Mouse (Mus musculus) neural tube, embryonic 14.5 days (tissue): ENCODE results near the gene Pde3a. TPM values are rescaled to one million over a fixed set of nuclear protein-coding genes. Genes with fewer than 3 reads are reported as not detected.

ENCODE experiments used
- ATAC-seq: fragments of 200-750 bp; cut with Nextera tagmentation; 2 replicates; pipeline ENCODE4 v1.8.0; 2017; ENCODE audit warnings: low read depth, mild to moderate bottlenecking, moderate TSS enrichment, moderate library complexity
- H3K27ac ChIP-seq: fragments of 300-500 bp; sonication (generic); 2 replicates; pipeline ENCODE4 v1.5.1; 2014; ENCODE audit warnings: low read depth, mild to moderate bottlenecking, control low read depth, low read length, moderate library complexity, mixed read lengths
- H3K27me3 ChIP-seq: fragments of 300-500 bp; sonication (generic); 2 replicates; pipeline ENCODE4 v1.6.1; 2014; ENCODE audit warnings: low read length; ENCODE audit not compliant: control insufficient read depth, insufficient read depth
- H3K36me3 ChIP-seq: fragments of 300-500 bp; sonication (generic); 2 replicates; pipeline ENCODE4 v1.6.1; 2014; ENCODE audit warnings: low read length, mixed read lengths; ENCODE audit not compliant: control insufficient read depth, insufficient read depth
- H3K4me1 ChIP-seq: fragments of 300-500 bp; sonication (generic); 2 replicates; pipeline ENCODE4 v1.6.1; 2014; ENCODE audit warnings: low read length; ENCODE audit not compliant: control insufficient read depth, insufficient read depth
- H3K4me2 ChIP-seq: fragments of 300-500 bp; sonication (generic); 2 replicates; pipeline ENCODE4 v1.6.1; 2014; ENCODE audit warnings: mild to moderate bottlenecking, low read depth, low read length, control low read depth
- H3K4me3 ChIP-seq: fragments of 300-500 bp; sonication (generic); 2 replicates; pipeline ENCODE4 v1.5.1; 2014; ENCODE audit warnings: low read depth, low read length, control low read depth, mixed read lengths
- H3K9ac ChIP-seq: fragments of 300-500 bp; sonication (generic); replicated peaks from 2 replicates; pipeline ENCODE4 v1.6.1; 2014; ENCODE audit warnings: low read depth, mild to moderate bottlenecking, control low read depth, low read length, mixed read lengths
- H3K9me3 ChIP-seq: fragments of 300-500 bp; sonication (generic); 2 replicates; pipeline ENCODE4 v1.6.1; 2016; ENCODE audit warnings: low read length; ENCODE audit not compliant: control insufficient read depth
- WGBS: fragments of 180-500 bp; shearing (Covaris S2); extraction: QIAGEN DNeasy Blood & Tissue Kit; methylation state at CpG from one replicate; pipeline ENCODE4 v1.1.7; 2014; 5-methylcytosine and 5-hydroxymethylcytosine counted together
- polyA plus RNA-seq: library from polyadenylated mRNA; unstranded; fragments of >200 nt; fragmentation: Nextera tagmentation; extraction: Ambion mirVana; gene quantifications from 2 replicates; pipeline ENCODE4 v1.2.1, GENCODE M21; 2014

Gene Pde3a
- polyA plus RNA-seq, 1 experiment from 2014 or later, result 2.3 TPM

GRCm38 (mm10) chr6:141254956-141255355 is 5.9 kb downstream of the Pde3a start:
- no peak for ATAC-seq
- no peak overlapping the region for H3K27ac ChIP-seq
- no peaks in the 10 kb centered on the region for H3K4me1 ChIP-seq
- H3K27me3 ChIP-seq, result peaks cover 11% of the 10 kb centered on the region
- H3K9ac ChIP-seq, result no peak overlapping the region
- 78% methylated on average over 4 of the region's 4 CpGs for WGBS
- no peak overlapping the region for H3K4me2 ChIP-seq
- H3K4me3 ChIP-seq, result no peak overlapping the region
- no peaks in the 10 kb centered on the region for H3K9me3 ChIP-seq
- no peaks in the 10 kb centered on the region for H3K36me3 ChIP-seq

- no peaks in the 10 kb centered on the region for H3K27me3 ChIP-seq
- H3K9ac ChIP-seq, result no peak overlapping the region
- no peaks in the 10 kb centered on the region for H3K9me3 ChIP-seq
- H3K4me2 ChIP-seq, result no peak overlapping the region
- no peak overlapping the region for H3K4me3 ChIP-seq
- no peak overlapping the region for H3K27ac ChIP-seq
- ATAC-seq, result no peak
- no peaks in the 10 kb centered on the region for H3K36me3 ChIP-seq
- H3K4me1 ChIP-seq, result no peaks in the 10 kb centered on the region
- WGBS, result 76% methylated on average over 8 of the region's 8 CpGs
Measured at GRCm38 (mm10) chr6:141256896-141257295, 7.8 kb downstream of the Pde3a start.

GRCm38 (mm10) chr6:141257434-141258202 is 8.5 kb downstream of the Pde3a start:
- no peak for ATAC-seq
- no peaks in the 10 kb centered on the region for H3K9me3 ChIP-seq
- no peaks in the 10 kb centered on the region for H3K36me3 ChIP-seq
- H3K9ac ChIP-seq, result no peak overlapping the region
- 84% methylated on average over 6 of the region's 6 CpGs for WGBS
- no peak overlapping the region for H3K27ac ChIP-seq
- H3K4me1 ChIP-seq, result no peaks in the 10 kb centered on the region
- H3K4me2 ChIP-seq, result no peak overlapping the region
- H3K4me3 ChIP-seq, result no peak overlapping the region
- H3K27me3 ChIP-seq, result no peaks in the 10 kb centered on the region

- H3K27ac ChIP-seq, result no peak overlapping the region
- 91% methylated on average over 4 of the region's 4 CpGs for WGBS
- H3K9ac ChIP-seq, result no peak overlapping the region
- ATAC-seq, result no peak
- H3K4me3 ChIP-seq, result no peak overlapping the region
- no peaks in the 10 kb centered on the region for H3K4me1 ChIP-seq
- no peaks in the 10 kb centered on the region for H3K36me3 ChIP-seq
- H3K9me3 ChIP-seq, result no peaks in the 10 kb centered on the region
- H3K4me2 ChIP-seq, result no peak overlapping the region
- no peaks in the 10 kb centered on the region for H3K27me3 ChIP-seq
Measured at GRCm38 (mm10) chr6:141265257-141265656, 16.2 kb downstream of the Pde3a start.

GRCm38 (mm10) chr6:141267888-141268570 is 19.0 kb downstream of the Pde3a start:
- H3K9ac ChIP-seq, result no peak overlapping the region
- ATAC-seq, result no peak
- no peak overlapping the region for H3K4me2 ChIP-seq
- no peak overlapping the region for H3K4me3 ChIP-seq
- no peaks in the 10 kb centered on the region for H3K27me3 ChIP-seq
- no peaks in the 10 kb centered on the region for H3K36me3 ChIP-seq
- H3K9me3 ChIP-seq, result no peaks in the 10 kb centered on the region
- WGBS, result 85% methylated on average over 11 of the region's 11 CpGs
- no peaks in the 10 kb centered on the region for H3K4me1 ChIP-seq
- no peak overlapping the region for H3K27ac ChIP-seq

- Histone ChIP-seq H3K9me3 (no peaks in the 10 kb centered on the region), H3K9ac (no peak overlapping the region), H3K4me2 (no peak overlapping the region), H3K4me3 (no peak overlapping the region), H3K27me3 (no peaks in the 10 kb centered on the region), H3K36me3 (no peaks in the 10 kb centered on the region), H3K4me1 (no peaks in the 10 kb centered on the region), H3K27ac (no peak overlapping the region)
- ATAC-seq, result no peak
- 92% methylated on average over 5 of the region's 5 CpGs for WGBS
Measured at GRCm38 (mm10) chr6:141268871-141269270, 19.8 kb downstream of the Pde3a start.

GRCm38 (mm10) chr6:141271133-141271532 is 22.1 kb downstream of the Pde3a start:
- no peak overlapping the region for H3K4me3 ChIP-seq
- no peak overlapping the region for H3K9ac ChIP-seq
- no peaks in the 10 kb centered on the region for H3K4me1 ChIP-seq
- H3K27ac ChIP-seq, result no peak overlapping the region
- no peak for ATAC-seq
- H3K4me2 ChIP-seq, result no peak overlapping the region
- H3K9me3 ChIP-seq, result no peaks in the 10 kb centered on the region
- no peaks in the 10 kb centered on the region for H3K36me3 ChIP-seq
- 88% methylated on average over 5 of the region's 5 CpGs for WGBS
- H3K27me3 ChIP-seq, result no peaks in the 10 kb centered on the region

GRCm38 (mm10) chr6:141271579-141271978 is 22.5 kb downstream of the Pde3a start:
- H3K36me3 ChIP-seq, result no peaks in the 10 kb centered on the region
- WGBS, result 93% methylated on average over 3 of the region's 3 CpGs
- no peak overlapping the region for H3K4me2 ChIP-seq
- no peak overlapping the region for H3K9ac ChIP-seq
- H3K27ac ChIP-seq, result no peak overlapping the region
- H3K27me3 ChIP-seq, result no peaks in the 10 kb centered on the region
- no peak for ATAC-seq
- no peaks in the 10 kb centered on the region for H3K9me3 ChIP-seq
- H3K4me1 ChIP-seq, result no peaks in the 10 kb centered on the region
- H3K4me3 ChIP-seq, result no peak overlapping the region

- no peak overlapping the region for H3K27ac ChIP-seq
- no peaks in the 10 kb centered on the region for H3K27me3 ChIP-seq
- no peak overlapping the region for H3K4me3 ChIP-seq
- no peaks in the 10 kb centered on the region for H3K9me3 ChIP-seq
- H3K4me2 ChIP-seq, result no peak overlapping the region
- no peak overlapping the region for H3K9ac ChIP-seq
- ATAC-seq, result no peak
- H3K36me3 ChIP-seq, result no peaks in the 10 kb centered on the region
- H3K4me1 ChIP-seq, result no peaks in the 10 kb centered on the region
- WGBS, result 92% methylated on average over 6 of the region's 6 CpGs
Measured at GRCm38 (mm10) chr6:141273685-141274084, 24.6 kb downstream of the Pde3a start.
